Mouse (Mus musculus) stomach, embryonic 14.5 days (tissue): ENCODE measurements at regions not wholly inside any gene's neighbourhood (a gene's known extent, or its start where the extent isn't known, plus 50 kb on each side); places are given as distances from the start of the nearest gene placed in this dataset.

Experiments
- ATAC-seq: fragments of 200-750 bp; cut with Nextera tagmentation; 2 replicates; pipeline ENCODE4 v1.8.0; 2017; ENCODE audit warnings: low read depth, moderate TSS enrichment; ENCODE audit not compliant: insufficient number of reproducible peaks, insufficient read depth, low FRiP score
- H3K27ac ChIP-seq: fragments of 300-500 bp; sonication (generic); 2 replicates; pipeline ENCODE4 v1.5.1; 2014; ENCODE audit warnings: mild to moderate bottlenecking, low read length, moderate library complexity, mixed read lengths
- H3K27me3 ChIP-seq: fragments of 300-500 bp; sonication (generic); 2 replicates; pipeline ENCODE4 v1.6.1; 2014; ENCODE audit warnings: low read length, control low read depth, mixed read lengths; ENCODE audit not compliant: control insufficient read depth, insufficient read depth
- H3K36me3 ChIP-seq: fragments of 300-500 bp; sonication (generic); 2 replicates; pipeline ENCODE4 v1.6.1; 2014; ENCODE audit warnings: mild to moderate bottlenecking, control low read depth, low read length, moderate library complexity, mixed read lengths; ENCODE audit not compliant: control insufficient read depth, insufficient read depth
- H3K4me1 ChIP-seq: fragments of 300-500 bp; sonication (generic); 2 replicates; pipeline ENCODE4 v1.6.1; 2014; ENCODE audit warnings: low read length, control low read depth, mixed read lengths; ENCODE audit not compliant: control insufficient read depth, insufficient read depth
- H3K4me2 ChIP-seq: fragments of 300-500 bp; sonication (generic); replicated peaks from 2 replicates; pipeline ENCODE4 v1.6.1; 2014; ENCODE audit warnings: low read depth, low read length, control low read depth
- H3K4me3 ChIP-seq: fragments of 300-500 bp; sonication (generic); 2 replicates; pipeline ENCODE4 v1.5.1; 2014; ENCODE audit warnings: low read depth, low read length, control low read depth
- H3K9ac ChIP-seq: fragments of 300-500 bp; sonication (generic); replicated peaks from 2 replicates; pipeline ENCODE4 v1.6.1; 2014; ENCODE audit warnings: low read depth, mild to moderate bottlenecking, control low read depth, low read length, moderate library complexity, mixed read lengths
- H3K9me3 ChIP-seq: fragments of 300-500 bp; sonication (generic); 2 replicates; pipeline ENCODE4 v1.6.1; 2016; ENCODE audit warnings: low read depth, low read length, control low read depth; ENCODE audit not compliant: control insufficient read depth
- WGBS: fragments of 180-500 bp; shearing (Covaris S2); extraction: QIAGEN DNeasy Blood & Tissue Kit; methylation state at CpG from one replicate; pipeline ENCODE4 v1.1.7; 2014; 5-methylcytosine and 5-hydroxymethylcytosine counted together

GRCm38 (mm10) chr8:56724607-56725006, 173.7 kb downstream of the Fbxo8 start:
- WGBS, result 59% methylated on average over 2 of the region's 2 CpGs
- H3K4me3 ChIP-seq, result no peak overlapping the region
- no peak overlapping the region for H3K4me2 ChIP-seq
- H3K9ac ChIP-seq, result no peak overlapping the region
- H3K27me3 ChIP-seq, result no peaks in the 10 kb centered on the region
- H3K36me3 ChIP-seq, result no peaks in the 10 kb centered on the region
- no peak overlapping the region for H3K27ac ChIP-seq
- H3K9me3 ChIP-seq, result no peaks in the 10 kb centered on the region
- no peak for ATAC-seq
- H3K4me1 ChIP-seq, result no peaks in the 10 kb centered on the region

GRCm38 (mm10) chr8:56733318-56733717, 182.4 kb downstream of the Fbxo8 start:
- H3K4me2 ChIP-seq, result no peak overlapping the region
- no peak for ATAC-seq
- 64% methylated on average over 6 of the region's 6 CpGs for WGBS
- no peaks in the 10 kb centered on the region for H3K4me1 ChIP-seq
- no peaks in the 10 kb centered on the region for H3K27me3 ChIP-seq
- H3K9me3 ChIP-seq, result no peaks in the 10 kb centered on the region
- no peak overlapping the region for H3K4me3 ChIP-seq
- H3K27ac ChIP-seq, result no peak overlapping the region
- H3K36me3 ChIP-seq, result no peaks in the 10 kb centered on the region
- no peak overlapping the region for H3K9ac ChIP-seq

GRCm38 (mm10) chr8:56735021-56735420, 184.1 kb downstream of the Fbxo8 start:
- Histone ChIP-seq H3K27me3 (no peaks in the 10 kb centered on the region), H3K4me1 (no peaks in the 10 kb centered on the region), H3K9me3 (no peaks in the 10 kb centered on the region), H3K4me3 (no peak overlapping the region), H3K4me2 (no peak overlapping the region), H3K9ac (no peak overlapping the region), H3K27ac (no peak overlapping the region), H3K36me3 (no peaks in the 10 kb centered on the region)
- no peak for ATAC-seq
- 37% methylated on average over 2 of the region's 2 CpGs for WGBS

- Histone ChIP-seq H3K36me3 (no peaks in the 10 kb centered on the region), H3K9ac (no peak overlapping the region), H3K4me3 (no peak overlapping the region), H3K9me3 (no peaks in the 10 kb centered on the region), H3K4me2 (no peak overlapping the region), H3K27me3 (no peaks in the 10 kb centered on the region), H3K27ac (no peak overlapping the region), H3K4me1 (no peaks in the 10 kb centered on the region)
- WGBS, result 56% methylated on average over 5 of the region's 5 CpGs
- ATAC-seq, result no peak
Measured at GRCm38 (mm10) chr8:56767034-56767433, 216.1 kb downstream of the Fbxo8 start.

GRCm38 (mm10) chr8:56784441-56784840, 233.6 kb downstream of the Fbxo8 start:
- Histone ChIP-seq H3K27me3 (no peaks in the 10 kb centered on the region), H3K9ac (no peak overlapping the region), H3K4me1 (no peaks in the 10 kb centered on the region), H3K4me3 (no peak overlapping the region), H3K4me2 (no peak overlapping the region), H3K27ac (no peak overlapping the region), H3K9me3 (no peaks in the 10 kb centered on the region), H3K36me3 (no peaks in the 10 kb centered on the region)
- WGBS, result 73% methylated on average over 2 of the region's 2 CpGs
- peak; percentile 42; the same call in 1 of the 2 replicates for ATAC-seq

GRCm38 (mm10) chr8:56789549-56790270, 238.8 kb downstream of the Fbxo8 start:
- 90% methylated on average over 2 of the region's 2 CpGs for WGBS
- no peak for ATAC-seq

GRCm38 (mm10) chr8:56832651-56833050, 281.8 kb downstream of the Fbxo8 start:
- Histone ChIP-seq H3K4me3 (no peak overlapping the region), H3K36me3 (no peaks in the 10 kb centered on the region), H3K9me3 (no peaks in the 10 kb centered on the region), H3K9ac (no peak overlapping the region), H3K27ac (no peak overlapping the region), H3K27me3 (no peaks in the 10 kb centered on the region), H3K4me1 (no peaks in the 10 kb centered on the region), H3K4me2 (no peak overlapping the region)
- WGBS, result 86% methylated on average over 5 of the region's 5 CpGs
- ATAC-seq, result no peak

More at GRCm38 (mm10) chr8:56789549-56790270, 238.8 kb downstream of the Fbxo8 start:
- Histone ChIP-seq H3K27me3 (no peaks in the 10 kb centered on the region), H3K4me2 (no peak overlapping the region), H3K9me3 (no peaks in the 10 kb centered on the region), H3K4me1 (no peaks in the 10 kb centered on the region), H3K9ac (no peak overlapping the region), H3K4me3 (no peak overlapping the region), H3K36me3 (no peaks in the 10 kb centered on the region), H3K27ac (no peak overlapping the region)

GRCm38 (mm10) chr8:56833129-56833528, 282.2 kb downstream of the Fbxo8 start:
- Histone ChIP-seq H3K9me3 (no peaks in the 10 kb centered on the region), H3K4me1 (no peaks in the 10 kb centered on the region), H3K9ac (no peak overlapping the region), H3K4me2 (no peak overlapping the region), H3K27ac (no peak overlapping the region), H3K36me3 (no peaks in the 10 kb centered on the region), H3K4me3 (no peak overlapping the region), H3K27me3 (no peaks in the 10 kb centered on the region)
- no peak for ATAC-seq
- 44% methylated on average over 4 of the region's 4 CpGs for WGBS

- no peaks in the 10 kb centered on the region for H3K36me3 ChIP-seq
- 0 out of 2 replicates have a peak overlapping the region, but pooled peaks have one; percentile 18 for H3K4me2 ChIP-seq
- no peak overlapping the region for H3K27ac ChIP-seq
- no peaks in the 10 kb centered on the region for H3K9me3 ChIP-seq
- WGBS, result 6% methylated on average over 8 of the region's 8 CpGs
- no peak overlapping the region for H3K4me3 ChIP-seq
- H3K9ac ChIP-seq, result no peak overlapping the region
- ATAC-seq, result peak; percentile 82; the same call in 1 of the 2 replicates
- H3K4me1 ChIP-seq, result peaks cover 7% of the 10 kb centered on the region
- H3K27me3 ChIP-seq, result no peaks in the 10 kb centered on the region
Measured at GRCm38 (mm10) chr8:56883449-56883848, 332.6 kb downstream of the Fbxo8 start.
